Mouse (Mus musculus) layer of hippocampus, postnatal 25 days (tissue): ENCODE data around the gene Col8a2. TPM values are rescaled to one million over a fixed set of nuclear protein-coding genes. Genes with fewer than 3 reads are reported as not detected.

Experiments
- DNase-seq, 2 experiments: peaks; one replicate each; pipeline ENCODE4 v3.0.0; 2022; ENCODE audit warnings: mixed read lengths in 2 of 2, low spot score in 1 of 2; ENCODE audit errors: extremely low spot score in 1 of 2
- total RNA-seq, 2 experiments: library from RNA; stranded (reverse); gene quantifications; 2 replicates each; pipeline ENCODE4 v1.2.3; 2021

The Col8a2 gene
- total RNA-seq, 2 experiments from 2014 or later: 1.2 to 1.5 TPM

- no peak for DNase-seq
These were observed 27.0 kb upstream of the Col8a2 start for GRCm38 (mm10) chr4:126259523-126260160.

GRCm38 (mm10) chr4:126260520-126261201 is 25.9 kb upstream of the Col8a2 start:
- DNase-seq: no peak

- no peak for DNase-seq
These were observed 25.3 kb upstream of the Col8a2 start for GRCm38 (mm10) chr4:126261266-126261665.

- no peak for DNase-seq
These were observed 24.9 kb upstream of the Col8a2 start for GRCm38 (mm10) chr4:126261675-126262074.

GRCm38 (mm10) chr4:126262119-126262807 is 24.3 kb upstream of the Col8a2 start, which contains the start of gene Trappc3:
Gene Trappc3, plus strand, starts transcription at chr4:126262325.
- peak; percentile 98 to 100 for DNase-seq

GRCm38 (mm10) chr4:126269292-126269691 is 17.3 kb upstream of the Col8a2 start:
- no peak for DNase-seq

GRCm38 (mm10) chr4:126273753-126274152 is 12.8 kb upstream of the Col8a2 start:
- DNase-seq: no peak

- no peak for DNase-seq
These were observed 11.5 kb upstream of the Col8a2 start for GRCm38 (mm10) chr4:126275081-126275480.

- no peak for DNase-seq
These were observed 10.9 kb upstream of the Col8a2 start for GRCm38 (mm10) chr4:126275681-126276131.

- DNase-seq: peak in 1 of 2 experiments; percentile 42
These were observed 8.6 kb upstream of the Col8a2 start for GRCm38 (mm10) chr4:126277906-126278564.

- no peak for DNase-seq
These were observed 8.1 kb upstream of the Col8a2 start for GRCm38 (mm10) chr4:126278565-126278915.

GRCm38 (mm10) chr4:126278961-126279360 is 7.6 kb upstream of the Col8a2 start:
- DNase-seq: no peak

GRCm38 (mm10) chr4:126281706-126282105 is 4.9 kb upstream of the Col8a2 start:
- no peak for DNase-seq

- DNase-seq: no peak
These were observed 3.0 kb upstream of the Col8a2 start for GRCm38 (mm10) chr4:126283582-126283981.

GRCm38 (mm10) chr4:126287302-126287995 is 856 bp downstream of the Col8a2 start:
- no peak for DNase-seq

GRCm38 (mm10) chr4:126288085-126288666 is 1.6 kb downstream of the Col8a2 start:
- no peak for DNase-seq

GRCm38 (mm10) chr4:126290314-126290713 is 3.7 kb downstream of the Col8a2 start:
- DNase-seq: no peak

GRCm38 (mm10) chr4:126291196-126291595 is 4.6 kb downstream of the Col8a2 start:
- no peak for DNase-seq

- DNase-seq: no peak
These were observed 8.6 kb downstream of the Col8a2 start for GRCm38 (mm10) chr4:126295152-126295551.

- DNase-seq: no peak
These were observed 9.3 kb downstream of the Col8a2 start for GRCm38 (mm10) chr4:126295937-126296336.
